Mouse (Mus musculus) liver, embryonic 13.5 days (tissue): ENCODE results near the gene Ubash3b. TPM values are rescaled to one million over a fixed set of nuclear protein-coding genes. Genes with fewer than 3 reads are reported as not detected.

Experiments
- ATAC-seq: fragments of 200-750 bp; cut with Nextera tagmentation; 2 replicates; pipeline ENCODE4 v1.8.0; 2017; ENCODE audit warnings: low read depth, mild to moderate bottlenecking, moderate number of reproducible peaks, moderate library complexity
- DNase-seq: peaks from one replicate; pipeline ENCODE4 v3.0.0; 2022
- H3K27ac ChIP-seq: fragments of 300-500 bp; sonication (generic); 2 replicates; pipeline ENCODE4 v1.5.1; 2015; ENCODE audit warnings: moderate library complexity, mild to moderate bottlenecking, inconsistent platforms
- H3K27me3 ChIP-seq: fragments of 300-500 bp; sonication (generic); 2 replicates; pipeline ENCODE4 v1.6.1; 2015; ENCODE audit warnings: mild to moderate bottlenecking, inconsistent platforms
- H3K36me3 ChIP-seq: fragments of 300-500 bp; sonication (generic); 2 replicates; pipeline ENCODE4 v1.6.1; 2015; ENCODE audit warnings: mild to moderate bottlenecking, inconsistent platforms
- H3K4me1 ChIP-seq: fragments of 300-500 bp; sonication (generic); replicated peaks from 2 replicates; pipeline ENCODE4 v1.6.1; 2015; ENCODE audit warnings: inconsistent platforms
- H3K4me2 ChIP-seq: fragments of 300-500 bp; sonication (generic); 2 replicates; pipeline ENCODE4 v1.6.1; 2015; ENCODE audit warnings: inconsistent platforms, mild to moderate bottlenecking, moderate library complexity
- H3K4me3 ChIP-seq: fragments of 300-500 bp; sonication (generic); replicated peaks from 2 replicates; pipeline ENCODE4 v1.5.1; 2015; ENCODE audit warnings: mild to moderate bottlenecking, inconsistent platforms
- H3K9ac ChIP-seq: fragments of 300-500 bp; sonication (generic); 2 replicates; pipeline ENCODE4 v1.6.1; 2015; ENCODE audit warnings: mild to moderate bottlenecking, inconsistent platforms
- H3K9me3 ChIP-seq: fragments of 300-500 bp; sonication (generic); replicated peaks from 2 replicates; pipeline ENCODE4 v1.6.1; 2016; ENCODE audit warnings: inconsistent platforms
- WGBS: fragments of 180-500 bp; shearing (Covaris S2); methylation state at CpG from one replicate; pipeline ENCODE4 v1.1.7; 2015; ENCODE audit not compliant: insufficient replicate concordance; 5-methylcytosine and 5-hydroxymethylcytosine counted together
- polyA plus RNA-seq: library from polyadenylated mRNA; unstranded; fragments of >200 nt; fragmentation: Nextera tagmentation; extraction: Ambion mirVana; gene quantifications from 2 replicates; pipeline ENCODE4 v1.2.1, GENCODE M21; 2015

Ubash3b gene
- polyA plus RNA-seq, 1 experiment from 2014 or later = 6.7 TPM

- ATAC-seq (0 out of 2 replicates have a peak, but pooled peaks have one; percentile 18), DNase-seq (no peak)
- Histone ChIP-seq H3K4me1 (peaks cover 35% of the 10 kb centered on the region), H3K4me2 (no peak overlapping the region), H3K4me3 (no peak overlapping the region), H3K27me3 (peaks cover 6% of the 10 kb centered on the region; the same call in 1 of the 2 replicates), H3K36me3 (no peaks in the 10 kb centered on the region), H3K9ac (no peak overlapping the region), H3K27ac (no peak overlapping the region), H3K9me3 (no peaks in the 10 kb centered on the region)
- 54% methylated on average over 14 of the region's 14 CpGs for WGBS
These were observed 52.9 kb downstream of the Ubash3b start for GRCm38 (mm10) chr9:41108324-41109180.

GRCm38 (mm10) chr9:41105201-41105643 is 56.3 kb downstream of the Ubash3b start:
- DNase-seq (no peak), ATAC-seq (no peak; the same call in 1 of the 2 replicates)
- H3K4me3 ChIP-seq = no peak overlapping the region
- no peak overlapping the region for H3K27ac ChIP-seq
- peaks cover 31% of the 10 kb centered on the region for H3K4me1 ChIP-seq
- H3K27me3 ChIP-seq = peaks cover 6% of the 10 kb centered on the region; the same call in 1 of the 2 replicates
- no peaks in the 10 kb centered on the region for H3K36me3 ChIP-seq
- H3K9ac ChIP-seq = no peak overlapping the region
- 22% methylated on average over 7 of the region's 7 CpGs for WGBS
- H3K4me2 ChIP-seq = no peak overlapping the region
- H3K9me3 ChIP-seq = no peaks in the 10 kb centered on the region

- Histone ChIP-seq H3K27ac (no peak overlapping the region), H3K36me3 (no peaks in the 10 kb centered on the region), H3K4me3 (no peak overlapping the region), H3K4me1 (peaks cover 19% of the 10 kb centered on the region), H3K9me3 (no peaks in the 10 kb centered on the region), H3K27me3 (peaks cover 6% of the 10 kb centered on the region; the same call in 1 of the 2 replicates), H3K9ac (no peak overlapping the region), H3K4me2 (no peak overlapping the region)
- DNase-seq = no peak
- ATAC-seq = no peak
- 74% methylated on average over 8 of the region's 8 CpGs for WGBS
These were observed 57.8 kb downstream of the Ubash3b start for GRCm38 (mm10) chr9:41103722-41104121.

- DNase-seq (no peak), ATAC-seq (no peak)
- WGBS = 75% methylated on average over 10 of the region's 10 CpGs
- Histone ChIP-seq H3K9ac (no peak overlapping the region), H3K4me1 (peaks cover 20% of the 10 kb centered on the region), H3K36me3 (no peaks in the 10 kb centered on the region), H3K9me3 (no peaks in the 10 kb centered on the region), H3K4me2 (no peak overlapping the region), H3K27me3 (peaks cover 6% of the 10 kb centered on the region; the same call in 1 of the 2 replicates), H3K4me3 (no peak overlapping the region), H3K27ac (no peak overlapping the region)
These were observed 58.9 kb downstream of the Ubash3b start for GRCm38 (mm10) chr9:41102613-41103012.

GRCm38 (mm10) chr9:41099897-41100296 is 61.6 kb downstream of the Ubash3b start:
- 70% methylated on average over 8 of the region's 8 CpGs for WGBS
- Histone ChIP-seq H3K9me3 (no peaks in the 10 kb centered on the region), H3K4me3 (no peak overlapping the region), H3K27me3 (no peaks in the 10 kb centered on the region), H3K9ac (no peak overlapping the region), H3K36me3 (no peaks in the 10 kb centered on the region), H3K27ac (no peak overlapping the region), H3K4me2 (no peak overlapping the region), H3K4me1 (peaks cover 7% of the 10 kb centered on the region)
- no peak for ATAC-seq
- DNase-seq = no peak

GRCm38 (mm10) chr9:41099067-41099466 is 62.4 kb downstream of the Ubash3b start:
- no peaks in the 10 kb centered on the region for H3K27me3 ChIP-seq
- H3K4me3 ChIP-seq = no peak overlapping the region
- no peaks in the 10 kb centered on the region for H3K36me3 ChIP-seq
- DNase-seq (no peak), ATAC-seq (no peak)
- 56% methylated on average over 5 of the region's 5 CpGs for WGBS
- H3K4me2 ChIP-seq = no peak overlapping the region
- H3K9me3 ChIP-seq = no peaks in the 10 kb centered on the region
- H3K4me1 ChIP-seq = 0 out of 2 replicates have a peak, but pooled peaks cover 4% of the 10 kb centered on the region
- H3K27ac ChIP-seq = no peak overlapping the region
- H3K9ac ChIP-seq = no peak overlapping the region

- H3K27me3 ChIP-seq = no peaks in the 10 kb centered on the region
- ATAC-seq (no peak), DNase-seq (no peak)
- 0 out of 2 replicates have a peak, but pooled peaks cover 4% of the 10 kb centered on the region for H3K4me1 ChIP-seq
- 71% methylated on average over 6 of the region's 6 CpGs for WGBS
- H3K9ac ChIP-seq = no peak overlapping the region
- no peak overlapping the region for H3K27ac ChIP-seq
- no peak overlapping the region for H3K4me3 ChIP-seq
- H3K4me2 ChIP-seq = no peak overlapping the region
- no peaks in the 10 kb centered on the region for H3K36me3 ChIP-seq
- H3K9me3 ChIP-seq = no peaks in the 10 kb centered on the region
These were observed 63.4 kb downstream of the Ubash3b start for GRCm38 (mm10) chr9:41098065-41098464.

GRCm38 (mm10) chr9:41091993-41092392 is 69.5 kb downstream of the Ubash3b start:
- Histone ChIP-seq H3K4me2 (no peak overlapping the region), H3K36me3 (no peaks in the 10 kb centered on the region), H3K9ac (no peak overlapping the region), H3K27ac (no peak overlapping the region), H3K9me3 (no peaks in the 10 kb centered on the region), H3K27me3 (no peaks in the 10 kb centered on the region), H3K4me1 (peaks cover 19% of the 10 kb centered on the region), H3K4me3 (no peak overlapping the region)
- DNase-seq = no peak
- 82% methylated on average over 12 of the region's 12 CpGs for WGBS
- no peak for ATAC-seq

- no peak overlapping the region for H3K27ac ChIP-seq
These were observed 70.3 kb downstream of the Ubash3b start for GRCm38 (mm10) chr9:41091187-41091586.

GRCm38 (mm10) chr9:41087831-41088383 is 73.6 kb downstream of the Ubash3b start:
- Histone ChIP-seq H3K9ac (no peak overlapping the region), H3K27me3 (no peaks in the 10 kb centered on the region), H3K27ac (no peak overlapping the region), H3K4me1 (peaks cover 48% of the 10 kb centered on the region), H3K4me3 (no peak overlapping the region), H3K9me3 (no peaks in the 10 kb centered on the region), H3K36me3 (no peaks in the 10 kb centered on the region), H3K4me2 (no peak overlapping the region)
- ATAC-seq (no peak), DNase-seq (no peak)
- WGBS = 42% methylated on average over 9 of the region's 9 CpGs

More at GRCm38 (mm10) chr9:41091187-41091586, 70.3 kb downstream of the Ubash3b start:
- Histone ChIP-seq H3K9ac (no peak overlapping the region), H3K27me3 (no peaks in the 10 kb centered on the region), H3K36me3 (no peaks in the 10 kb centered on the region), H3K9me3 (no peaks in the 10 kb centered on the region), H3K4me3 (no peak overlapping the region), H3K4me2 (no peak overlapping the region), H3K4me1 (peaks cover 22% of the 10 kb centered on the region)
- no peak for DNase-seq
- WGBS = 73% methylated on average over 7 of the region's 7 CpGs
- no peak for ATAC-seq

GRCm38 (mm10) chr9:41084191-41084901 is 77.2 kb downstream of the Ubash3b start:
- DNase-seq = no peak
- peak; percentile 13; the same call in 1 of the 2 replicates for ATAC-seq
- Histone ChIP-seq H3K36me3 (no peaks in the 10 kb centered on the region), H3K27me3 (no peaks in the 10 kb centered on the region), H3K9ac (peak overlapping the region; percentile 7; the same call in 1 of the 2 replicates), H3K27ac (no peak overlapping the region), H3K4me2 (peak overlapping the region; percentile 10; the same call in 1 of the 2 replicates), H3K4me1 (peaks cover 71% of the 10 kb centered on the region), H3K4me3 (no peak overlapping the region), H3K9me3 (no peaks in the 10 kb centered on the region)
- 21% methylated on average over 11 of the region's 11 CpGs for WGBS
